Mouse (Mus musculus): ENCODE results near the gene Olfr586.

Olfr586 gene

DNA sequence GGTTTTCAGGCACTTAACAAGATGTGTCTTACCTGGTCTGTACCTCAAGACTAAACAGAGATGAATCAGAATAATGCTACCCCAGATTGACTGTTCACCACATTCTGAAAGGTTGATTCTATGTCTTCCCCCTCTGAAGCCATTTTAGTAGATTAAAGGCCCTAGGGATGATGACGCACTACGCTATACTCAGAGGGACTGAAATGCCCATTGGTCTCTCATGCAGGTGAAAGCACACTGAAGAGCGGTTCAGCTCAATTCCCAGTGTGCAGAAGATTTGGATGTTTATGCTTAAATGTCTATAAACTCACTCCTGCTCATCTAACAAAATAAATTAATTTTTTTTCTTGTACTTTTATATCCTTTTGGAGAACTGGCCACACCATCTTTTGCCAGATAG lies at the start of gene Olfr586:
Olfr586 (minus strand) TSS at position 101 of the 400 bp plus-strand sequence.
- no peak for DNase-seq (ENCODE audit: low spot score)

DNA sequence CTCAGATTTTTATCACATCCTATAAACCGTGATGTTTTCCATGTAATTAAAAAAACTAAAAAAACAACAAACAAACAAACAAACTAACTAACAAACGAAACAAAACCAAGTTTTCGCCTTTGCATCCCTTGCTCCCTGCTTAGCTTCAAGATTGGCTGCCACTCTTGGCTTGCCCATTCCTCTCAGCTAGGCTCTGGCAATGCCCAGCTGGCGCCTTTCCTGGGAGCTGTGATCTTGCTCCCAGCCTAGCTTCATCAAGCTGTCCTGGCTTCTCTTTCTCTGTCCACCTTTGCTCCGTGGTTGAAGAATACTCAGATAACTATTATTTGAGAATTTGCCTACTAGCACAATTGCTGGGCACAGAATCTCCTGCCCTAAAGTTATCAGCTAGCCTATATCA lies 44.3 kb upstream of the Olfr586 start:
- no peak for DNase-seq (ENCODE audit: low spot score)

DNA sequence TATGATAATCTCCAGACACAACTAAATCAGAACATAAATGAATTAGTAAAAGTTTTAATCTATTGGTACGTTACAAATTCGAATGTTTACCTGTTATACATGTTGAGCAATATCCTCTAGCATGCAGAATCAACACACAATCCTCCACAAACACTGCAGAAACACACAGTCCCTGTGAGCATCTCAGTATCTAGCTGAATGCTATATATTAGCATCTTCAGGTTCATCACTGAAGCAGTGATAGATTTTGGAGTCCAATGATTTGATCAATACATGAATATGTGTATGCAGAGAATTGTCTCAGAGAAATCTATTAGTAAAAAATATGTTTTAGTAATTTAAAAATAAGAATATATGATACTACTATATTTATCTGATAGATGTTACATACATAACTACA lies 30.8 kb upstream of the Olfr586 start, which contains the start of gene Olfr589:
Olfr589 (minus strand) TSS at position 101 of the 400 bp plus-strand sequence.
- DNase-seq (ENCODE audit: low spot score): no peak

DNA sequence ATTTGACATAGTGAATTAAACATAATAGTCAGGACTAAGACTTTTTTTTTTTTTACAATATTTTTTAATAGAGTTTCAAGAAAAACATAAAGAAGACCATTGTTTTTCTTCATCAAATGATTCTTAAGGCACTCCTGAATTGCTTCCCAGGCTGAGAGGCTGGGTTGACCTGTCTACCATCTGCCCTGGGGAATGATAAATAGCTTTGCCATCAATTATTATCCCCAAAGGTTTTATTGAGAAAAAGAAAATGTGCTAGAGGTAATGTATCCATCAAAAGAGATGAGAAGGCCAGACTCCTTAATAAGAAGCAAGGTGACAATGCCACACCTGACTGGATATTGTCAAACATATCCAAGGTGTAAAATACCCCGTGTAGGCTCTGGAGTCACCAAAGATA lies 15.1 kb upstream of the Olfr586 start, which contains the start of gene Olfr588-ps1:
Olfr588-ps1 (plus strand) TSS at position 301 of the 400 bp plus-strand sequence.
- no peak for DNase-seq (ENCODE audit: low spot score)

DNA sequence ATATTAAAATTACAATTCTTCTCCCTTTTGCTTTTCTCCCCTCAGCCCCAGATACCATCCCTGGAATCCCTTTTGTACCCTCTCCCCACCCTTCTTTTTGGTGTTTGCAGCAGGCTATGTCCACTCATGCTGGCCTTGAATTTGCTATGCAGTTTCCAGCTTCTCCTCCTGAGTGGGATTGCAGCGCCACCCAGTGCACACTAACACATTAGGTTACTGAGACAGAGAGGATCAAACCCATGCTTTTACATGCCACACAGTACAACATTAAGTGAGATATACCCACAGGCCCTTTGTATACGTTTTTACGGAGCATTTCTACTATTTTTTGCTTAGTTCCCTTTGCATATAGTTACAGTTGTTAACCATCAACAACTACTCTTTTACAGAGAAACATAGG lies 6.0 kb downstream of the Olfr586 start:
- DNase-seq (ENCODE audit: low spot score): no peak

DNA sequence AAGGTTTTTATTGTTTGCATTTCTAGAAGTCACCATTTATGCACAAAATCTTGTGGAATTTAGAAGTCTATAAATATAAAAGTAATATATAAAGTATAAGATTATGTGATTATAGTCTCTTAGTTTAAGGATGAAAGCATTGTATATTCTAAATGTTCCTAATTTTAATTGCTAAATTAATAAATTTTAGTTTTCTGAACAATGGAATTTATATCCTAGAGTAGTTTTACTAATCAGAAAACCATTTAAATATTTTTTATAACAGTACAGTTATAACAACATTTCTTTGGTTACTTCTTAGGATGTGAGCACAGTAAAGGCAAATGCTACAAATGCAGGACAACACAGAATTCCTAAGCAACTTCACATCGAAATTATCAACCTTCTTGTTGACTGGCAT lies 28.0 kb downstream of the Olfr586 start, which contains the start of gene Olfr585:
Olfr585 (plus strand) TSS at position 301 of the 400 bp plus-strand sequence.
- DNase-seq (ENCODE audit: low spot score): no peak

DNA sequence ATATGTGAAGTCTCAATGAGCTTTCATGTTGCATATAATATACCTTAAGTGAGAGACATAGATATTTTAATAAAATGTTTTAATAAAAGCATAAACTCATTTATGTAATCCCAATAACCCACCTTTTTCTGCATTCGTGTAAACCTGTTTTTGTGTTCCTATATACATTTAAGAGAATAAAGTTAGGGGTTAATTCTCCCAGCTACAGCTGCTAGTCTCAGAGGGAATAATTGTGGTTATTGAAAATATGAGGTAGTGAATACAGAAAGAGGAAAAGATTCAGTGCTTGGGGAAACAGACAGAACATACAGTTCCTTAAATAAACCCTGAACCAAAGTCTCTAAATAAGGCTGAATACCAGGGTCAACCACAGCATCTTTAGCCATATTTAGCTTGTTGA lies 43.9 kb downstream of the Olfr586 start, which contains the start of gene Olfr584:
Olfr584 (plus strand) TSS at position 301 of the 400 bp plus-strand sequence.
- DNase-seq (ENCODE audit: low spot score): no peak

All from lung, postnatal 25 days (tissue).